Mouse (Mus musculus) mesoderm, embryonic 11.5 days (tissue): ENCODE results near the gene Ly6g6d.
A peak's percentile ranks its signal among the peaks of the same experiment; 100 is the strongest.
"Not testable (repeated sequence)": the region's sequence is repeated elsewhere in the genome, so short reads cannot be mapped to it uniquely, and the experiment has no call there.

Experiments
- DNase-seq: peaks from one replicate; pipeline ENCODE4 v3.0.0-alpha.2; 2012; ENCODE audit warnings: low read depth, low spot score

The Ly6g6d gene

GRCm38 (mm10) chr17:35048932-35049440, 28.9 kb downstream of the Ly6g6d start:
- DNase-seq = no peak

GRCm38 (mm10) chr17:35048149-35048931, 29.5 kb downstream of the Ly6g6d start:
- DNase-seq = no peak

- DNase-seq = no peak
These were observed 30.2 kb downstream of the Ly6g6d start for GRCm38 (mm10) chr17:35047688-35048087.

- peak; percentile 100 for DNase-seq
These were observed 31.0 kb downstream of the Ly6g6d start, which contains the start of gene Msh5 for GRCm38 (mm10) chr17:35046681-35047455. Msh5 (minus strand) TSS chr17:35046745.

GRCm38 (mm10) chr17:35045807-35046680, 31.8 kb downstream of the Ly6g6d start:
- no peak for DNase-seq

- DNase-seq = no peak
These were observed 32.7 kb downstream of the Ly6g6d start for GRCm38 (mm10) chr17:35044904-35045806.

- DNase-seq = no peak
These were observed 34.1 kb downstream of the Ly6g6d start for GRCm38 (mm10) chr17:35043794-35044193.

GRCm38 (mm10) chr17:35039121-35039873, 38.6 kb downstream of the Ly6g6d start:
- DNase-seq = no peak

GRCm38 (mm10) chr17:35034896-35035295, 43.0 kb downstream of the Ly6g6d start:
- DNase-seq = no peak

- not testable (repeated sequence) for DNase-seq
These were observed 44.2 kb downstream of the Ly6g6d start for GRCm38 (mm10) chr17:35033703-35034102.

GRCm38 (mm10) chr17:35032323-35032870, 45.5 kb downstream of the Ly6g6d start:
- no peak for DNase-seq

- DNase-seq = no peak
These were observed 46.0 kb downstream of the Ly6g6d start for GRCm38 (mm10) chr17:35031880-35032279.

GRCm38 (mm10) chr17:35031272-35031671, 46.6 kb downstream of the Ly6g6d start:
- DNase-seq = no peak

- peak; percentile 53 for DNase-seq
These were observed 48.0 kb downstream of the Ly6g6d start for GRCm38 (mm10) chr17:35029691-35030532.

GRCm38 (mm10) chr17:35028315-35028714, 49.5 kb downstream of the Ly6g6d start:
- no peak for DNase-seq

GRCm38 (mm10) chr17:35027277-35028068, 50.4 kb downstream of the Ly6g6d start, which contains the start of gene Sapcd1:
Sapcd1 (minus strand) TSS chr17:35028016.
- DNase-seq = no peak

- DNase-seq = no peak
These were observed 51.7 kb downstream of the Ly6g6d start for GRCm38 (mm10) chr17:35026206-35026605.
